Mouse (Mus musculus): Measurements from ENCODE around the gene Olfr727. TPM values are rescaled to one million over a fixed set of nuclear protein-coding genes. Genes with fewer than 3 reads are reported as not detected.

The Olfr727 gene
- polyA plus RNA-seq (2015; fragmentation: Nextera tagmentation; extraction: Ambion mirVana) = not detected in 2 replicates

DNA sequence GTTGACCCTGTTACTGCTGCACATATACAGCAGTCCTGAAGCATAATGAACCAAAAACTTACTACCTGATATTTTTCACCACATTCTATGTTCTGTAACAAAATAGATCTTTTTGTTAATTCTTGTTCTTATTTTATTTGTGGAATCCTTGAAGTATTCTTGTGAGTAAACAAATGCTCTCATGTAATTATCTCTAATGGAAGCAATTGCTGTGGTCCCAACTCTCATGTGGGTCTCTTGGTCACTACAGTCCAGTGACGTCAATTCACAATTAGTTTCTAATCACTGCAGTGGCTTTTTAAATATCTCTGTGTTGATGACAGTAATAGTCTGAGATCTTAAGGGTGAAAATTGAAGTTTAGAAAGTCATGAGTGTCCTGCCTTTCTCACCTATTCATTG lies at the start of gene Olfr727:
Gene Olfr727 (plus strand): TSS at position 301 of the 400 bp plus-strand sequence.
- no peak for DNase-seq (ENCODE audit: low spot score)

DNA sequence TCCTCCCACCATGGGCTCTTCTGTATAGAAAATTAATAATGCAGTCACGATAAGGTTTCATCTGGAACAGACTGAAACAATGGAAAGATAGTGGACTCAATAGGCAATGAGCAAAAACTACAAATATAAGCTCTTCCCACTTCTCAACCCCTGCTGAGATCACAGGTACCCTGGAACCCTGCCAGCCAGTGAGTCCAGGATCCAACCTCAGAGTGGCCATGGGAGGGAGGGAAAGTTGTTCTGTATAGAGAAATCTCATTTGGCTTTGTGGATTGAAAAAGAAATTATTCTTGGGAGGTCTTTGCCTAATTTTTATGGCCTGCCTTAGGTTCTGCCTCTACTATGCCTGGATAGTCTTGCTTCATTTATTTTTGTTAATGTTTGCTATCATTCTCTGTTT lies 32.1 kb upstream of the Olfr727 start, which contains the start of gene Olfr726:
Gene Olfr726 (minus strand): TSS at position 101 of the 400 bp plus-strand sequence.
- no peak for DNase-seq (ENCODE audit: low spot score)

GRCm38 (mm10) chr14:50142580-50142979 lies 19.6 kb downstream of the Olfr727 start, which contains the start of gene Olfr728:
Gene Olfr728, minus strand, starts transcription at chr14:50142680.
- no peak for DNase-seq (ENCODE audit: low spot score)

DNA sequence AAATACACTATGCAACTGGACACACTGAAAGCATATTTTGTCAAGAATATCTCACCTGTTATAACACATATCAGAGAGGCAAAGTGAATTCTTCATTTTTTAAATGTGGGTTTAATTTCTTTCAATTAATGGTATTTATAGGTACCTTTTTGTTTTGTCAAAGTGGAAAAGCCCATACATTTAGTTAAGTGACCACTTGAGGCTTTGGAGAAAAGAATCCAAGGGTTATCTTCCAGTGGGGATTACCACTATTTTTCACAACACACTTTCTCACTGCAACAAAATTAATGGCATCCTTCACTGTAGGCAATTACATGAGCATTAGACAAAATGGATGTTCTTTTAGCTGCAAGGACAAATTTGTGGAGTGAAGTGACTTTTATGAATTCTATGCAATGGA lies 29.8 kb downstream of the Olfr727 start, which contains the start of gene Olfr729:
Gene Olfr729 (minus strand): TSS at position 101 of the 400 bp plus-strand sequence.
- no peak for DNase-seq (ENCODE audit: low spot score)

Other genes with a start within 250 kb of the Olfr727 start
- not detected in 2 replicates for gene Olfr722, start 221.2 kb upstream of the Olfr727 start, polyA plus RNA-seq (2015; fragmentation: Nextera tagmentation; extraction: Ambion mirVana)
- gene Olfr723, start 191.4 kb upstream of the Olfr727 start, polyA plus RNA-seq (2015; fragmentation: Nextera tagmentation; extraction: Ambion mirVana) = not detected in 2 replicates
- gene Olfr724, start 159.9 kb upstream of the Olfr727 start, polyA plus RNA-seq (2015; fragmentation: Nextera tagmentation; extraction: Ambion mirVana) = not detected in 2 replicates
- gene Olfr725, start 82.8 kb upstream of the Olfr727 start, polyA plus RNA-seq (2015; fragmentation: Nextera tagmentation; extraction: Ambion mirVana) = not detected in 2 replicates
- gene Olfr726, start 32.2 kb upstream of the Olfr727 start, polyA plus RNA-seq (2015; fragmentation: Nextera tagmentation; extraction: Ambion mirVana) = not detected in 2 replicates
- gene Olfr728, start 19.5 kb downstream of the Olfr727 start, polyA plus RNA-seq (2015; fragmentation: Nextera tagmentation; extraction: Ambion mirVana) = not detected in 2 replicates
- gene Olfr729, start 29.7 kb downstream of the Olfr727 start, polyA plus RNA-seq (2015; fragmentation: Nextera tagmentation; extraction: Ambion mirVana) = not detected in 2 replicates
- gene Olfr730, start 65.0 kb downstream of the Olfr727 start, polyA plus RNA-seq (2015; fragmentation: Nextera tagmentation; extraction: Ambion mirVana) = not detected in 2 replicates
- gene Olfr731, start 118.7 kb downstream of the Olfr727 start, polyA plus RNA-seq (2015; fragmentation: Nextera tagmentation; extraction: Ambion mirVana) = not detected in 2 replicates
- gene Olfr732, start 161.0 kb downstream of the Olfr727 start, polyA plus RNA-seq (2015; fragmentation: Nextera tagmentation; extraction: Ambion mirVana) = not detected in 2 replicates
- not detected in 2 replicates for gene Olfr733, start 178.3 kb downstream of the Olfr727 start, polyA plus RNA-seq (2015; fragmentation: Nextera tagmentation; extraction: Ambion mirVana)
- gene Olfr734, start 203.6 kb downstream of the Olfr727 start, polyA plus RNA-seq (2015; fragmentation: Nextera tagmentation; extraction: Ambion mirVana) = not detected in 2 replicates
- 0.04 TPM in 1 of 2 replicates, not detected in the other for gene Olfr735, start 225.7 kb downstream of the Olfr727 start, polyA plus RNA-seq (2015; fragmentation: Nextera tagmentation; extraction: Ambion mirVana)
- 0.17 and 0.28 TPM in 2 replicates for gene Tlr11, start 234.7 kb downstream of the Olfr727 start, polyA plus RNA-seq (2015; fragmentation: Nextera tagmentation; extraction: Ambion mirVana)

Data from thymus, postnatal 0 days (tissue).